Mouse (Mus musculus): ENCODE results near the gene Cyp4f39. TPM values are rescaled to one million over a fixed set of nuclear protein-coding genes. Genes with fewer than 3 reads are reported as not detected.
"Not testable (repeated sequence)": the region's sequence is repeated elsewhere in the genome, so short reads cannot be mapped to it uniquely, and the experiment has no call there.

Cyp4f39 gene
- polyA plus RNA-seq, 1 experiment from 2014 or later, result 1.3 TPM

- no peak overlapping the region for H3K4me2 ChIP-seq (ENCODE audit: low read length)
- H3K9ac ChIP-seq (ENCODE audit: low read depth, low read length), result no peak overlapping the region
- no peak overlapping the region for H3K27ac ChIP-seq (ENCODE audit: low read depth, low read length)
- no peaks in the 10 kb centered on the region for H3K9me3 ChIP-seq (ENCODE audit: control insufficient read depth, low read length)
- no peaks in the 10 kb centered on the region for H3K27me3 ChIP-seq (replicated peaks; ENCODE audit: control insufficient read depth, insufficient read depth, low read length)
- H3K4me3 ChIP-seq (ENCODE audit: low read length), result no peak overlapping the region
- H3K36me3 ChIP-seq (ENCODE audit: control insufficient read depth, insufficient read depth, low read length), result peaks cover 4% of the 10 kb centered on the region; the same call in 1 of the 2 replicates
- no peaks in the 10 kb centered on the region for H3K4me1 ChIP-seq (ENCODE audit: control insufficient read depth, insufficient read depth, low read depth, low read length)
- 61% methylated on average over 5 of the region's 5 CpGs for WGBS
- no peak for ATAC-seq
These were observed 63.6 kb downstream of the Cyp4f39 start for GRCm38 (mm10) chr17:32516126-32516525.

- no peak overlapping the region for H3K9ac ChIP-seq (ENCODE audit: low read depth, low read length)
- H3K4me2 ChIP-seq (ENCODE audit: low read length), result no peak overlapping the region
- H3K9me3 ChIP-seq (ENCODE audit: control insufficient read depth, low read length), result no peaks in the 10 kb centered on the region
- 94% methylated on average over 5 of the region's 5 CpGs for WGBS
- no peaks in the 10 kb centered on the region for H3K27me3 ChIP-seq (replicated peaks; ENCODE audit: control insufficient read depth, insufficient read depth, low read length)
- no peak for ATAC-seq
- no peak overlapping the region for H3K27ac ChIP-seq (ENCODE audit: low read depth, low read length)
- H3K4me1 ChIP-seq (ENCODE audit: control insufficient read depth, insufficient read depth, low read depth, low read length), result no peaks in the 10 kb centered on the region
- peaks cover 6% of the 10 kb centered on the region; the same call in 1 of the 2 replicates for H3K36me3 ChIP-seq (ENCODE audit: control insufficient read depth, insufficient read depth, low read length)
- H3K4me3 ChIP-seq (ENCODE audit: low read length), result no peak overlapping the region
These were observed 69.5 kb downstream of the Cyp4f39 start for GRCm38 (mm10) chr17:32521981-32522380.

GRCm38 (mm10) chr17:32522386-32522785 lies 69.9 kb downstream of the Cyp4f39 start:
- WGBS, result 93% methylated on average over 4 of the region's 4 CpGs
- Histone ChIP-seq H3K27ac (ENCODE audit: low read depth, low read length) (no peak overlapping the region), H3K4me1 (ENCODE audit: control insufficient read depth, insufficient read depth, low read depth, low read length) (no peaks in the 10 kb centered on the region), H3K27me3 (replicated peaks; ENCODE audit: control insufficient read depth, insufficient read depth, low read length) (no peaks in the 10 kb centered on the region), H3K9ac (ENCODE audit: low read depth, low read length) (no peak overlapping the region), H3K4me3 (ENCODE audit: low read length) (no peak overlapping the region), H3K9me3 (ENCODE audit: control insufficient read depth, low read length) (no peaks in the 10 kb centered on the region), H3K4me2 (ENCODE audit: low read length) (no peak overlapping the region), H3K36me3 (ENCODE audit: control insufficient read depth, insufficient read depth, low read length) (peaks cover 6% of the 10 kb centered on the region; the same call in 1 of the 2 replicates)
- no peak for ATAC-seq

- no peak overlapping the region for H3K4me3 ChIP-seq (ENCODE audit: low read length)
- H3K9ac ChIP-seq (ENCODE audit: low read depth, low read length), result no peak overlapping the region
- 90% methylated on average over 5 of the region's 5 CpGs for WGBS
- no peak overlapping the region for H3K4me2 ChIP-seq (ENCODE audit: low read length)
- H3K36me3 ChIP-seq (ENCODE audit: control insufficient read depth, insufficient read depth, low read length), result peaks cover 6% of the 10 kb centered on the region; the same call in 1 of the 2 replicates
- no peak overlapping the region for H3K27ac ChIP-seq (ENCODE audit: low read depth, low read length)
- H3K9me3 ChIP-seq (ENCODE audit: control insufficient read depth, low read length), result no peaks in the 10 kb centered on the region
- H3K4me1 ChIP-seq (ENCODE audit: control insufficient read depth, insufficient read depth, low read depth, low read length), result no peaks in the 10 kb centered on the region
- no peak for ATAC-seq
- no peaks in the 10 kb centered on the region for H3K27me3 ChIP-seq (replicated peaks; ENCODE audit: control insufficient read depth, insufficient read depth, low read length)
These were observed 70.3 kb downstream of the Cyp4f39 start for GRCm38 (mm10) chr17:32522816-32523215.

- no peaks in the 10 kb centered on the region for H3K4me1 ChIP-seq (ENCODE audit: control insufficient read depth, insufficient read depth, low read depth, low read length)
- H3K36me3 ChIP-seq (ENCODE audit: control insufficient read depth, insufficient read depth, low read length), result peaks cover 6% of the 10 kb centered on the region; the same call in 1 of the 2 replicates
- H3K4me2 ChIP-seq (ENCODE audit: low read length), result no peak overlapping the region
- ATAC-seq, result no peak
- H3K9me3 ChIP-seq (ENCODE audit: control insufficient read depth, low read length), result no peaks in the 10 kb centered on the region
- WGBS, result 92% methylated on average over 11 of the region's 11 CpGs
- no peak overlapping the region for H3K9ac ChIP-seq (ENCODE audit: low read depth, low read length)
- H3K27ac ChIP-seq (ENCODE audit: low read depth, low read length), result no peak overlapping the region
- no peaks in the 10 kb centered on the region for H3K27me3 ChIP-seq (replicated peaks; ENCODE audit: control insufficient read depth, insufficient read depth, low read length)
- H3K4me3 ChIP-seq (ENCODE audit: low read length), result no peak overlapping the region
These were observed 71.4 kb downstream of the Cyp4f39 start for GRCm38 (mm10) chr17:32523895-32524294.

GRCm38 (mm10) chr17:32526341-32526740 lies 73.8 kb downstream of the Cyp4f39 start:
- H3K4me1 ChIP-seq (ENCODE audit: control insufficient read depth, insufficient read depth, low read depth, low read length); H3K9ac ChIP-seq (ENCODE audit: low read depth, low read length); H3K9me3 ChIP-seq (ENCODE audit: control insufficient read depth, low read length); H3K27me3 ChIP-seq (replicated peaks; ENCODE audit: control insufficient read depth, insufficient read depth, low read length); H3K4me2 ChIP-seq (ENCODE audit: low read length); H3K36me3 ChIP-seq (ENCODE audit: control insufficient read depth, insufficient read depth, low read length); ATAC-seq; H3K4me3 ChIP-seq (ENCODE audit: low read length); H3K27ac ChIP-seq (ENCODE audit: low read depth, low read length): not testable (repeated sequence)
- WGBS, result 95% methylated on average over 1 of the region's 1 CpGs

DNA sequence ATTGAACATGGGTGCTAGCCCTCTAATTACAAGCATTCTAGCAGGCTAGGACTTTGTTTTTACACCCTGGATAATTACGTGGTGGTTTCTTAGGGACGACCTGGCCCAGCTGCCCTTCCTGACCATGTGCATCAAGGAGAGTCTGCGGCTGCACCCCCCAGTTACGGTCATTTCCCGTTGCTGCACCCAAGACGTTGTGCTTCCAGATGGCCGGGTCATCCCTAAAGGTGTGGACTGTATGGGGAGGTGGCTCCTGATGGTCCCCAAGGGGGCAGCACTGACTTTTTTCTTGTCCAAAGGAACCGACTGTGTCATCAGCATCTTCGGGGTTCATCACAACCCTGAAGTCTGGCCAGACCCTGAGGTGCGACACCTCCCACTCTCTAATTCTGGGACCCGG lies 75.2 kb downstream of the Cyp4f39 start:
- H3K4me2 ChIP-seq (ENCODE audit: low read length), result no peak overlapping the region
- 89% methylated on average over 11 of the region's 11 CpGs for WGBS
- H3K4me1 ChIP-seq (ENCODE audit: control insufficient read depth, insufficient read depth, low read depth, low read length), result no peaks in the 10 kb centered on the region
- 0 out of 2 replicates have a peak, but pooled peaks cover 2% of the 10 kb centered on the region for H3K36me3 ChIP-seq (ENCODE audit: control insufficient read depth, insufficient read depth, low read length)
- H3K9me3 ChIP-seq (ENCODE audit: control insufficient read depth, low read length), result no peaks in the 10 kb centered on the region
- H3K27me3 ChIP-seq (replicated peaks; ENCODE audit: control insufficient read depth, insufficient read depth, low read length), result no peaks in the 10 kb centered on the region
- no peak overlapping the region for H3K4me3 ChIP-seq (ENCODE audit: low read length)
- no peak overlapping the region for H3K27ac ChIP-seq (ENCODE audit: low read depth, low read length)
- no peak overlapping the region for H3K9ac ChIP-seq (ENCODE audit: low read depth, low read length)
- ATAC-seq, result no peak

DNA sequence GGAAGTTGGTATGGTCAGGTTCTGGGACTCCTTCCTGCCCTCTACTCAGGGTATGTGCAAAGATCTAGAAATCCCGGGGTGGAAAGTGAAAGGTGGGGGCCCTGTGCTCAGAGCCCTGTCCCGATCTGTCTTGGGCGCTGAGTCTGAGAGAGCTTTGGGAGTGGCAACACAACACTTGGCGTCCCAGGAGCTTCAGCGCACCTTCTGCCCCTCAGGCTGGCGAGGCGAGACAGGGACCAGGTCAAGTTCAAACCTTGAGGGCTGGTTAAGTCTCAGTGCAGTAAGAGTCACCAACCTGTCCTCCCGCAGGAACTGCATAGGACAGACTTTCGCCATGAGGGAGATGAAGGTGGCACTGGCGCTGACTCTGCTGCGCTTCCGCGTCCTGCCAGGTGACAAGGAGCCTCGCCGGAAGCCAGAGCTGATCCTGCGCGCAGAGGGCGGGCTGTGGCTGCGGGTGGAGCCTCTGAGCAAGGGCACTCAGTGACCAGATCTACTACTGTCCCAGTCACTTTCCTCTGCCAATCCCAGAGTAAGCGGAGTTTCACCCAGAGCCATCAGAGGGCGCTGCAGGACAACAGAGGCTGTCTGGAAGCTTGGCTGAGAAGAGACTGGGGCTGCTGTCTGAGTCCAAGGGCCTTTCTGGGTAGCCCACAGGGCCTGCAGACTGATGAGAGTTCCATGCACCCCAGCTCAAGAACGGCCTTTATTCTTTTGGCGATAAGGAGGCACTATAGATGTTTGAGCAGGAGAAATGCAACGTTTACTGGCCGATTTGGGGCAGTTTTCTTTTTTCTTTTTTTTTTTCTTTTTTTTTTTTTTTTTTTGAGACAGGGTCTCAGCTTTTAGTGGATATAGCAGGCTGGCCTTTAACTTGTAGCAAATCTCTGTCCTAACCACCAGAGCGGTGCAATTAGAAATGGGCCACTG lies 76.2 kb downstream of the Cyp4f39 start:
- no peaks in the 10 kb centered on the region for H3K36me3 ChIP-seq (ENCODE audit: control insufficient read depth, insufficient read depth, low read length)
- peak overlapping the region; percentile 36 for H3K4me2 ChIP-seq (ENCODE audit: low read length)
- 21% methylated on average over 26 of the region's 26 CpGs for WGBS
- peak; percentile 89 for ATAC-seq
- H3K9me3 ChIP-seq (ENCODE audit: control insufficient read depth, low read length), result no peaks in the 10 kb centered on the region
- H3K4me1 ChIP-seq (ENCODE audit: control insufficient read depth, insufficient read depth, low read depth, low read length), result no peaks in the 10 kb centered on the region
- H3K27me3 ChIP-seq (replicated peaks; ENCODE audit: control insufficient read depth, insufficient read depth, low read length), result no peaks in the 10 kb centered on the region
- H3K4me3 ChIP-seq (ENCODE audit: low read length), result peak overlapping the region; percentile 11; the same call in 1 of the 2 replicates
- no peak overlapping the region for H3K27ac ChIP-seq (ENCODE audit: low read depth, low read length)
- H3K9ac ChIP-seq (ENCODE audit: low read depth, low read length), result peak overlapping the region; percentile 34; the same call in 1 of the 2 replicates

GRCm38 (mm10) chr17:32532356-32532755 lies 79.8 kb downstream of the Cyp4f39 start:
- H3K4me3 ChIP-seq (ENCODE audit: low read length); ATAC-seq; H3K9ac ChIP-seq (ENCODE audit: low read depth, low read length); H3K4me1 ChIP-seq (ENCODE audit: control insufficient read depth, insufficient read depth, low read depth, low read length); H3K9me3 ChIP-seq (ENCODE audit: control insufficient read depth, low read length); H3K27ac ChIP-seq (ENCODE audit: low read depth, low read length); H3K36me3 ChIP-seq (ENCODE audit: control insufficient read depth, insufficient read depth, low read length); H3K4me2 ChIP-seq (ENCODE audit: low read length); H3K27me3 ChIP-seq (replicated peaks; ENCODE audit: control insufficient read depth, insufficient read depth, low read length): not testable (repeated sequence)
- 47% methylated on average over 4 of the region's 4 CpGs for WGBS
